Mouse (Mus musculus) testis, adult 10 weeks (tissue): Measurements from ENCODE around the gene Prss27. TPM values are rescaled to one million over a fixed set of nuclear protein-coding genes. Genes with fewer than 3 reads are reported as not detected.

Source experiments
- polyA plus RNA-seq: library from polyadenylated mRNA; stranded (reverse); fragments of 350-450 nt; fragmentation: Illumina TruSeq; extraction: RNeasy Lipid Tissue Mini Kit (QIAGEN cat#74804); gene quantifications from one replicate; pipeline ENCODE4 v1.2.3, GENCODE M21; 2014; ENCODE audit warnings: low read depth, low replicate concordance

Prss27 gene
- not detected for polyA plus RNA-seq

GRCm38 (mm10) chr17:24037844-24038243 is at the start of gene Prss27:
Prss27 (plus strand) TSS chr17:24038144.

DNA sequence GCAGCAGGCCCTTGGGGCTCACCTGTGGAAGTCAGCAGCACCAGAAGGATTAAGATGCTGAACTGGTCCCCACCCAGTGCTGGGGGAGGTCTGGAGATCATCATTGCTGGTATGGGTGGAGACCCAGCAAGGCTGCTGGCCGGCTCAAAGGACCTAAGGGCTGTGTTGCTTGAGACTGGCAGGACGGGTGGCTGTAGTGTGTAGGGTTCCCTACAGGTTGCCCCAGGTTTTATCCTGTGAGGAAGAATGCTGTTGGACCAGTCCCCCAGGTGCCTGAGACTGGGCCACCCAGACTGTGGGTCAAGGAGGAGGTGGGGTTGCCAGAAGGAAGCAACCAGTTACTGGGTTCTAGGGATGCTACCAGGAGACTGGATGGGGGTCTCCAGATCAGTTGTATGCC is 40.0 kb upstream of the Prss27 start, which contains the start of gene Prss22:
Prss22 (minus strand) TSS at position 200 of the 400 bp plus-strand sequence.

DNA sequence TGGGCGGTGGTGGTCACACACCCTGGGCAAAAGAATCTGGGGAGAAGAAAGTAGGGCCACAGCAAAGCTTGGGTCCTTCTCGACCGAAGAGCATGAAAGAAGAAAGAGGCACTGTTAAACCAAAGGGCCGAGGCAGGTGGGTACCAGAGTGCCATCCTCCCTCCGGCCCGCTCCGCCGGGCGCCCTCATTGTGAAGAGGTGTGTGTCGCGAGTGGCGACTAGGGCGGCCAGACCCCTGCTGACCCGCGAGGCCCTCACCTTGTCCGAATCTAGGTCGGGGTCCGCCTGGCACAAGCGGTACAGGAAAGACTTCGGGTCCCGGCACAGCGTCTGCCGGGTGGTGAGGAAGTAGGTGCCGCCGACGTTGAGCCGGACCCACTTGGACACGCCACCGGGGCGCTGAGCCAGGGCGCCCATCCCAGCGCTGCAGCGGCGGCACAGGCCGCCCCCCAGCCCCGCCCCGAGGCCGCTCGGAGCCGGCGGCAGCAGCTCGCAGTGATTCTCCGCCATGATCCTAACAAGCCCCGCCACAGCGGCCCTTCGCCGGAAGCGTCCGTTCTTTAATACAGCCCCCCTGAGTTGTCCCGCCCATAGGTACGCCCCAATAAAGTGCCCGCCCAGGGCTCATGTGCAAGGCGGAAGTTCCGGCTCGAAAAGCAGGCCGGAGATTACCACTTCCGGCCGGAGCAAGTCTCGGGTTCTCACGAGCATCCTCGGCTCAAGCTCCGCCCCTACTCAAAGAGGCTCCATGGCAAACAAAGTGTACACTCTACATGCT is 35.2 kb downstream of the Prss27 start, which contains the start of gene Kctd5:
Kctd5 (minus strand) TSS at position 567 of the 778 bp plus-strand sequence.

Other genes starting within 250 kb of the Prss27 start
- 89.6 TPM for gene Srrm2, start 247.6 kb upstream of the Prss27 start, polyA plus RNA-seq
- gene Elob, start 209.0 kb upstream of the Prss27 start, polyA plus RNA-seq: 40.8 TPM
- gene Prss33, start 202.1 kb upstream of the Prss27 start, polyA plus RNA-seq: not detected
- not detected for gene Prss32, start 194.3 kb upstream of the Prss27 start, polyA plus RNA-seq
- 2.3 TPM for gene Prss41, start 194.0 kb upstream of the Prss27 start, polyA plus RNA-seq
- gene Prss21, start 170.1 kb upstream of the Prss27 start, polyA plus RNA-seq: 34.8 TPM
- gene Dcpp1, start 157.3 kb upstream of the Prss27 start, polyA plus RNA-seq: not detected
- not detected for gene Dcpp2, start 157.3 kb upstream of the Prss27 start, polyA plus RNA-seq
- gene Dcpp3, start 120.7 kb upstream of the Prss27 start, polyA plus RNA-seq: not detected
- not detected for gene Sbp, start 96.5 kb upstream of the Prss27 start, polyA plus RNA-seq
- gene Sbpl, start 82.9 kb upstream of the Prss27 start, polyA plus RNA-seq: not detected
- gene Prss30, start 57.6 kb upstream of the Prss27 start, polyA plus RNA-seq: not detected
- not detected for gene Prss22, start 40.0 kb upstream of the Prss27 start, polyA plus RNA-seq
- 19.6 TPM for gene Kctd5, start 35.3 kb downstream of the Prss27 start, polyA plus RNA-seq
- gene Pdpk1, start 112.8 kb downstream of the Prss27 start, polyA plus RNA-seq: 282 TPM
- gene Amdhd2, start 125.6 kb downstream of the Prss27 start, polyA plus RNA-seq: 1.1 TPM
- gene Atp6v0c, start 131.6 kb downstream of the Prss27 start, polyA plus RNA-seq: 19.8 TPM
- 3.0 TPM for gene Tbc1d24, start 167.4 kb downstream of the Prss27 start, polyA plus RNA-seq
- gene Ntn3, start 171.4 kb downstream of the Prss27 start, polyA plus RNA-seq: 0.06 TPM
- gene Tedc2, start 182.7 kb downstream of the Prss27 start, polyA plus RNA-seq: 1.2 TPM
- gene Ccnf, start 213.3 kb downstream of the Prss27 start, polyA plus RNA-seq: 5.3 TPM